31 mouse cellular contexts compared by ENCODE assay signal in the genomic region with DNA sequence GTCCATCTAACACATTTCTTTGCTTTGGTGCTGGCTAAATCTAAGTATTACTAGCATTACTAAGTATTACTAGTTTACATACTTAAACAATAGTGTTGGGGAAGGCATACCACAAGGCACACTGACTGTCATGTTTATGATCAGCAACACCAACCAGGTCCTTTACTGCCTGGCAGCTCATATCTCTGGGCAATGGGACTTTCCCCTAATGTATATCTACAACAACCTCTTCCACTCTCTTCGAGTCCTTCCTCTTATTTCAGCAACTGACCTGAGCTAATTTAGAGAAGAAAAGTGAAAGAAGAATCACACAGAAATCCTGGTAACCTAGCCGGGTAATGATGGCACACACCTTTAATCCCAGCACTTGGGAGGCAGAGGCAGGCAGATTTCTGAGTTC. TPM values are rescaled to one million over a fixed set of nuclear protein-coding genes. Genes with fewer than 3 reads are reported as not detected.
"Had no signal": no experiment of that assay in that cellular context is flagged by ENCODE, and none has a peak within 500 bp of the region (broad histone marks: within the 10 kb centered on the region; RNA-seq: fewer than 3 reads in every experiment).

No protein-coding gene starts in this region.

- H3K27ac ChIP-seq: limb, embryonic 10.5 days; limb, embryonic 13.5 days; liver, embryonic 12.5 days; liver, embryonic 15.5 days; lung, embryonic 15.5 days; midbrain, embryonic 10.5 days; midbrain, embryonic 13.5 days; neural tube, embryonic 12.5 days; neural tube, embryonic 15.5 days; stomach, postnatal 0 days had no signal

- H3K9me3 ChIP-seq: limb, embryonic 10.5 days; limb, embryonic 13.5 days; liver, embryonic 12.5 days; liver, embryonic 15.5 days; lung, embryonic 15.5 days; megakaryocyte, embryonic 14.5 days; midbrain, embryonic 10.5 days; midbrain, embryonic 13.5 days; neural tube, embryonic 12.5 days; neural tube, embryonic 15.5 days had no signal

- DNase-seq: kidney, adult 18-20 months; kidney, adult 9 months; kidney, postnatal 14 days; kidney, postnatal 4 days; liver; lung, adult 18-20 months; lung, postnatal 14 days; lung, postnatal 4 days; retina, postnatal 1 day; right cerebral cortex, postnatal 25 days; thymus, adult 2 months; thymus, postnatal 14 days had no signal

- H3K4me3 ChIP-seq: limb, embryonic 10.5 days; limb, embryonic 13.5 days; liver, embryonic 12.5 days; liver, embryonic 15.5 days; lung, embryonic 15.5 days; megakaryocyte, embryonic 14.5 days; midbrain, embryonic 10.5 days; midbrain, embryonic 13.5 days; neural tube, embryonic 12.5 days; neural tube, embryonic 15.5 days had no signal

- H3K27me3 ChIP-seq: limb, embryonic 13.5 days; liver, embryonic 12.5 days; liver, embryonic 15.5 days; lung, embryonic 15.5 days; megakaryocyte, embryonic 14.5 days; midbrain, embryonic 13.5 days; neural tube, embryonic 12.5 days; neural tube, embryonic 15.5 days had no signal

- H3K9ac ChIP-seq: limb, embryonic 13.5 days; liver, embryonic 12.5 days; liver, embryonic 15.5 days; lung, embryonic 15.5 days; midbrain, embryonic 13.5 days; neural tube, embryonic 12.5 days; neural tube, embryonic 15.5 days had no signal

- ATAC-seq: intestine, embryonic 16.5 days; liver, embryonic 12.5 days; midbrain, embryonic 13.5 days had no signal

- H3K4me2 ChIP-seq: limb, embryonic 13.5 days; liver, embryonic 12.5 days; liver, embryonic 15.5 days; lung, embryonic 15.5 days; midbrain, embryonic 13.5 days; neural tube, embryonic 12.5 days; neural tube, embryonic 15.5 days had no signal

- H3K36me3 ChIP-seq: limb, embryonic 13.5 days; liver, embryonic 12.5 days; liver, embryonic 15.5 days; lung, embryonic 15.5 days; midbrain, embryonic 10.5 days; midbrain, embryonic 13.5 days; neural tube, embryonic 12.5 days; neural tube, embryonic 15.5 days had no signal

RNA-seq across cellular contexts. Expression of a gene that starts 12.3 kb away (rescaled TPM):
- total RNA-seq: layer of hippocampus, adult 18-20 months; layer of hippocampus, postnatal 14 days; left cerebral cortex, adult 18-20 months; left cerebral cortex, postnatal 25 days; midbrain, postnatal 0 days had no signal
- polyA plus RNA-seq: limb, embryonic 10.5 days; liver, embryonic 15.5 days; lung, embryonic 15.5 days; midbrain, embryonic 10.5 days; midbrain, embryonic 13.5 days; midbrain, postnatal 0 days; neural tube, embryonic 12.5 days had no signal

RNA-seq across cellular contexts. Expression of a gene that starts 17.9 kb away (rescaled TPM):
- total RNA-seq: layer of hippocampus, adult 18-20 months; layer of hippocampus, postnatal 14 days; left cerebral cortex, adult 18-20 months; left cerebral cortex, postnatal 25 days; midbrain, postnatal 0 days had no signal
- polyA plus RNA-seq: intestine, embryonic 16.5 days; kidney, embryonic 16.5 days; limb, embryonic 10.5 days; limb, embryonic 13.5 days; liver, embryonic 12.5 days; liver, embryonic 15.5 days; lung, embryonic 15.5 days; midbrain, embryonic 10.5 days; midbrain, embryonic 13.5 days; midbrain, postnatal 0 days; neural tube, embryonic 12.5 days; neural tube, embryonic 15.5 days; stomach, embryonic 14.5 days; stomach, postnatal 0 days; thymus, adult 2 months had no signal
